Mouse (Mus musculus): ENCODE measurements at regions not wholly inside any gene's neighbourhood (a gene's known extent, or its start where the extent isn't known, plus 50 kb on each side); places are given as distances from the start of the nearest gene placed in this dataset.
"Not testable (repeated sequence)": the region's sequence is repeated elsewhere in the genome, so short reads cannot be mapped to it uniquely, and the experiment has no call there.

DNA sequence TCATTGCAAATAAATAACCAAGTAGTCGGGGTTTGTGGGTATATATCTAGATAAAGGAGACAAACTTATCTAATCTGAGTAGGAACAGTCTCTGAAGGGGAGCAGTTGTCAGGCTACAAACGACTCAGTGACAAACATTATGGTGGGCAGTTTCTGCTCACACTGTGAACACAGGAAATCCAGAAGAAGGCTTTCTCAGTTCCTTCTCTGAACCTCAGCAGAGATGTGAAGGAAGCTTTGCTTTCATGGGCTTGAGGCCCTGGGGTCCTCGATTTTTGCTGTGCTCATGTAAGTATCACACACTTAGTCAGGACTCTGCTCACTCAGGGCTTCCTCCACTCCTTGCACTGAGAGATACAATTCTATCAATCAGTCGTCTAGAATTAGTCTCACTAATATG, 994.7 kb upstream of the Foxg1 start:
- DNase-seq (ENCODE audit: low spot score in 2 of 2), result no peak

- no peak for DNase-seq (ENCODE audit: low spot score in 2 of 2)
Measured at GRCm38 (mm10) chr12:48388192-48388812, 994.2 kb upstream of the Foxg1 start.

DNA sequence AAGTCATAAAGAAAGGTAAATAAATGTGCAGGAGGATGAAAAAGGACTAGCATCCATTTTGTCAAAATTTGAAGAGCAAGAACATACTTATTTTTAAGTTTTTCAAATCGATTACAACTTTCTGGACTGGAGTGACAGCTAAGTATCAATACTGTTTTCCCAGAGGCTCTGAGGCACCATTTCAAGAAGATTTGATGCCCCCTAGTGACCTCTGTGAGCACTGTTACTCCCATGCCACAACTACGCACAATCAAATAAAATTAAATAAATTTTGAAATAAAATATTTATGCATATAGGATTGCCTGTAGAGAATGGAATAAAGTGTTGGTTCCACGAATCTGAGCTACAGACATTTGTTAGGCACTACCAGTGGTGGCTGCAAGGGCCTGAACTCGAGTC, 991.5 kb upstream of the Foxg1 start:
- DNase-seq (ENCODE audit: low spot score in 2 of 2), result no peak

DNA sequence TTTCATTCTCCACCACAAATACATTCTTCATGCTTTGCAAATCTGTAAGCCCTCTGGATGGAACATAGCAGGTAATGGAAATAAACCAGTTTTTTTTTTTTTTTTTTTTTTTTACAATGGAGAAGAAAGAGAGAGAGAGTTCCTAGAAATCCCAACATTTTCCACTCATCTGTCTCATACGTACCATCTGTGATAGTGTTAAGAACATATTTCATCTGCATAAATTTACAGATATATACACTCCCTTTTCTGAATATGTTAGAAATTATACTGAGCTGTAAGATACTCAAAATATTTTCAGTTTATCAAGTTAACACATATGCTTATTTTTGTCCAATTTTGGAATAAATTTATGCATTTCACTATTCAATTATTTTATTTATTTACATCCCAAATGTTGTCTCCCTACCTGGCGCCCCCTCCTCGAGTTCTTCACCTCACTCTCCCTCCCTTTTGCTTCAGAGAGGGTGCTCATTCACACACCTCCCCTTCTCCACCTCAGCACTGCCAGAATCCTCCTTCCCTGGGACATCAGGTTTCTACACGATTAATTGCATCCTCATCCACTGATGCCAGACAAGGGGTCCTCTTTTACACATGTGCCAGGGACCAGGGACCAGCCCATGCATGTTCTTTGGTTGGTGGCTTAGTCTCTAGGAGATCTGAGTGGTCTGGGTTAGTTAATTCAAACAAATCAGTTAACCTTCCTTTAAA, 943.0 kb upstream of the Foxg1 start:
- DNase-seq (ENCODE audit: low spot score in 2 of 2), result peak in 1 of 2 experiments; percentile 0

DNA sequence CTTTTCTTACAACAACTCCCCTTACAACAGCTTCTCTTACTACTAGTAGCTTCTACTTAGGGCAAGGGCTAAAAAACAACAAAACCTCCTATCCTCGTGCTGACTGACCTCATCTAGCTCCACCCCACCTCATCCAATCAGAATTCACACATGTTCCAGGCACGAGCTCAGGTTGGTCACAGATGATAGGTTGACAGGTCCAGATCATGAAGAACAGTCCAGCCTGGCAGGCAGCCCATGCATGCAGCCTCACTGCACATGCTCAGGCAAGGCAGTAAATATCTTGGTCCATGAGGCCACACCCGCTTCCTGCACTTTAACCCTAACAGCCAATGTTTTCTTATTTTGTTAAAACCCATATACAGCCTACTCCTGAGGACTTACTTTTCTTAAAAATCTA, 933.7 kb upstream of the Foxg1 start:
- not testable (repeated sequence) for DNase-seq (ENCODE audit: low spot score in 2 of 2)

- DNase-seq (ENCODE audit: low spot score in 2 of 2), result no peak
Measured at GRCm38 (mm10) chr12:48462392-48462791, 920.1 kb upstream of the Foxg1 start.

DNA sequence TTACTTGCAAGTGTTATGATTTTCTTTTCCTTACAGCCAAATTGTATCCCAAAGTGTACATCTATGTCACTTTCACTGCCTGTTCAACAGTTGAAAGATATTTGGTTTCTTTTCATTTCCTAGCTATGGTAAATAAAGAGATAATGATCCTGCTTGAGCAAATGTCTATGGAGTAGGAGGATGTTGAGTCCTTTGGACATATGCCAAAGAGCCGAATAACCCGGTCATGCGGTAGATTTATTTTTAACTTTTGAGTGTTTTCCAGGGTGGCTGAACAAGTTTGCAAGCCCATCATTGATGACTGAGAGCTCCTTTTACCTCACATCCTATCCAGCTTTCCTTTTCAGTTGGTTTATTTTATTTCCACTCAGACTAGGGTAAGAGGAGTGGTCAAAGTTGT, 881.7 kb upstream of the Foxg1 start:
- no peak for DNase-seq (ENCODE audit: low spot score in 2 of 2)

DNA sequence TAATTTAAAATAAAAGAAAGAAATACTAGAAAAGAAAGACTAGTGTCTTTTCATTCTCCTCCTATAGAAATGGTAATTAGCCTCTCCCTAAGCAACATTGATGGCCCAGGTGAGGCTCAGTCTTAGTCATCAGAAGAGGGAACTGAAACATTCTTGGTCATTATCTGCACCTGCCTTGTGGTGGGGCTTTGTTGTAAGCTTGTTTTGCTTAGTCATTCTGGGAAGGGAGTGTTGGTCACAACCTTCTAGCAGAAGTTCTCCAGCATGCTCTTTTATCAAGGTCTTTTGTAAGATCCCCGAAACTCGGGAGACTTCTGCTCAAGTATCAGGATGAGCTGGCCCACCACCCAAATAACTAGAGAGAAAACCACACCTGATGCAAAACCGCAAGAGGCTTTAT, 870.9 kb upstream of the Foxg1 start:
- no peak for DNase-seq (ENCODE audit: low spot score in 2 of 2)

- DNase-seq (ENCODE audit: low spot score in 2 of 2), result no peak
Measured at GRCm38 (mm10) chr12:48512259-48512658, 870.2 kb upstream of the Foxg1 start.

GRCm38 (mm10) chr12:48521996-48522395, 860.5 kb upstream of the Foxg1 start:
- DNase-seq (ENCODE audit: low spot score in 2 of 2), result no peak

DNA sequence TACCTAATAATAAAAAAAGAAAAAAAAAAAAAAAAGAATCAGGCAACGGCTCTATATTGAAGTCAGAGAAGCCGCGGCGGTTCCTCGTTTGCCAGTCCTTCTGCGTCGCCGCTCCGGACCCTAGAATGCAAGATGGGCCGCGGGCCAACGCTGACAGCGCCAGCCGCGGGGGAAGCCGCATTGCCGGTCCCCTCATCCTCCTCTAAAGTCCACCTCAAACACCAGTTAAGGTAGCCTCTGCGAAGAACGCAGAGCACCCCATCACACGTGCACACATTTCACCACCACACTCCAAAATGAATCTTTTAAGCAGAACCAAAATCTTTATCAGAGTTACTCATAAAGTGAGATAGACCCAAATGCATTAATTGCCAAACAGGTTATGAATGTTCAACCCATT, 822.8 kb upstream of the Foxg1 start:
- not testable (repeated sequence) for DNase-seq (ENCODE audit: low spot score in 2 of 2)

- DNase-seq (ENCODE audit: low spot score in 2 of 2), result no peak
Measured at GRCm38 (mm10) chr12:48604401-48605197, 777.9 kb upstream of the Foxg1 start.

- no peak for DNase-seq (ENCODE audit: low spot score in 2 of 2)
Measured at GRCm38 (mm10) chr12:48605423-48605822, 777.0 kb upstream of the Foxg1 start.

DNA sequence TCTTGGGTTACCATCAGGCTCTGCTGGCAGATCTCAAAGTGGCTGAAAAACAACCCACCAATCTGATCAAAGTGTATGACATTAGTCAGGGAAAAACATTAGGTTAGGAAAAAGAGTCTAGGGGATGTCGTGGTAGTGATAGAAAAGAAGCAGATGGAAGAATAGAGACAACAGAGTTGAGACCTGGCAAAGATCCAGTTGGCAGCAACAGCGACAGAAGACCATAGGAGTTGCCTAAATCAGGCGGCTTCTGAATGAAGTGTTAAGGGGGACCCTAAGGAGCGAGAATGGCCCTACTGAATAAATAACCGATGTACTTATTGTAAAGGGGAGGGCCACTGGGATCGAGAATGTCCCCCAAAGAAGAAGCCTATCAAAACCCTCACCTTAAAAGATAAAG, 773.1 kb upstream of the Foxg1 start:
- DNase-seq (ENCODE audit: low spot score in 2 of 2), result no peak

- no peak for DNase-seq (ENCODE audit: low spot score in 2 of 2)
Measured at GRCm38 (mm10) chr12:48612066-48612465, 770.4 kb upstream of the Foxg1 start.

- DNase-seq (ENCODE audit: low spot score in 2 of 2), result no peak
Measured at GRCm38 (mm10) chr12:48616337-48616736, 766.1 kb upstream of the Foxg1 start.

DNA sequence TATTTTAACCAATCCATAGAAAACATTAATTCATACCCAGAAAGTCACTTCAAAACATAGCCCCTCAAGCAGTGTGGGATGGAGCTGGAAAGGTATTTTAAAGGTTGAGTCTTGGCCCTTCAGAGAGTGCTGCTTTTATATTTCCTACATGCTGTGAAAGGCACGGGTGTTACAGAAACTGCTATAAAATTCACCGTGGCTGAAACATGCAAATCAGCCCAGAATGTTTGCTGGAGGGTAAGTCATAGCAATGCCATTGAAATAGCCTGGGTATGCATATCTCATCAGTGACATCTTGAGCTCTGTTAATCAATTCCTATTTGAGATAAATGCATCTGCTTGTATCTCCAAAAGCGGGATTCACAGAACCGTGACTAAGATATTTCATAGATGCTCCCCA, 748.9 kb upstream of the Foxg1 start:
- DNase-seq (ENCODE audit: low spot score in 2 of 2), result no peak

- DNase-seq (ENCODE audit: low spot score in 2 of 2), result no peak
Measured at GRCm38 (mm10) chr12:48634671-48635241, 747.7 kb upstream of the Foxg1 start.

DNA sequence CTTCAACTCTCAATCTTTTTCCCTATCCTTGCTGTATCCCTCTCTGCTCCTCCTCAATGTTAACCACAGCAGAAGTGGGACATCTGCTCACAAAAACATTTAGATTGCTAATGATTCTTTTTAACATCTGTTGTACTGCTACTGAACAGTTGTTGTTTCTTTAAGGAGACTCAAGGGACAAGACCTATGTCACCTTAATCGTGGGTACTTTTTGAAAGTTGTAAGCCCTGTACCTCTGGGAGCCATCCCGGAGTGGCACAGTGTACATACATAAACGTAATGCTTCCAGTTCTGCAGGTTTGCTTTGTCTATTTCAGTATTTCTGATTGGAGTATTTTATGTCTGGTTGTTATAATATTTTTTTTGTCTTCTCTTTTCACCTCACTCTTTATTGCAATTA, 740.5 kb upstream of the Foxg1 start:
- no peak for DNase-seq (ENCODE audit: low spot score in 2 of 2)

- no peak for DNase-seq (ENCODE audit: low spot score in 2 of 2)
Measured at GRCm38 (mm10) chr12:48645135-48645534, 737.3 kb upstream of the Foxg1 start.

DNA sequence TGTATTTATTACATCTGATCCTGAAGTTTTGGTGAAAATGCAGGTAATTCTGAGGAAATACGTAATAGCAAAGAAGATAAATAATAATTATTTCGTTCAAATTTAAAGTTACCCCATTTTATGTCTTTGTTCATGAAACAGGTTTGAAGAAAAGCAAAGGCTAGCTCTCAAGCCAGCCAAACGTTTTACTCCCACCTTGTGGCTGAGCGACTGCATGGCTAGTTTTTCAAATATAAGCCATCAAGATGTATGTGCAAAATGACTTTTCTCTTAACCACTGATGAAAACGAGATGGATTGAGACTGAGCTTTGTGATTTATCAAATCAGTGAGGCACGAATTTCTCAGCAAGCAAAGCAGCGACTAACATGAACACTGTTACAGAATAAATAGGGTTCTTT, 736.5 kb upstream of the Foxg1 start:
- DNase-seq (ENCODE audit: low spot score in 2 of 2), result no peak

GRCm38 (mm10) chr12:48675176-48675575, 707.3 kb upstream of the Foxg1 start:
- DNase-seq (ENCODE audit: low spot score in 2 of 2), result no peak

DNA sequence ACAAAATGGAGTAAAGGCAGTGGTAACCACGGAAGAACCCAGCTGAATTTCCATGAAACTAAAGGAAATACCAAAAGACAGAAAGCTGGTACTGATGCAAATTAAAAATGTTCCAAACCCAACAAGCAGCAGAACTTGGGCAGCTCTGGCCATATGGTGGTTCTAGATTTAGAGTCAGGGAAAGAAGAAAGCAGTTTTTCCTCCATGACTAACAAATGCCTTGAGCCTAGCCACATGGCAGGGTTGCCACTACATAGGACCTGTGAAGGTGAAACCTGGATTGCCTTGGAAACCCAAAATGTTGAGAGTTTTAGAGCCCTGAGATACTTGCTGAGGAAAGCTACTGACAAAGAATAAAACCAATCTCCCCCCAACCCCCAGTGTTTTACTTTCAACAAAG, 701.5 kb upstream of the Foxg1 start:
- no peak for DNase-seq (ENCODE audit: low spot score in 2 of 2)
